Mouse (Mus musculus) small intestine, adult 2 months (tissue): ENCODE data around the gene Sept1.

Experiments
- CTCF ChIP-seq: fragments of 200-500 bp; IDR thresholded peaks from 2 replicates; pipeline ENCODE4 v1.5.1; 2012; ENCODE audit warnings: low read depth, mild to moderate bottlenecking, control low read depth, inconsistent platforms, low read length, moderate library complexity, mixed read lengths; ENCODE audit not compliant: insufficient replicate concordance, insufficient read length; ENCODE audit errors: extremely low read depth
- POLR2A ChIP-seq: fragments of 200-500 bp; IDR thresholded peaks from 2 replicates; pipeline ENCODE4 v1.6.1; 2012; ENCODE audit warnings: low read depth, mild to moderate bottlenecking, control low read depth, inconsistent platforms, low read length, moderate library complexity

DNA sequence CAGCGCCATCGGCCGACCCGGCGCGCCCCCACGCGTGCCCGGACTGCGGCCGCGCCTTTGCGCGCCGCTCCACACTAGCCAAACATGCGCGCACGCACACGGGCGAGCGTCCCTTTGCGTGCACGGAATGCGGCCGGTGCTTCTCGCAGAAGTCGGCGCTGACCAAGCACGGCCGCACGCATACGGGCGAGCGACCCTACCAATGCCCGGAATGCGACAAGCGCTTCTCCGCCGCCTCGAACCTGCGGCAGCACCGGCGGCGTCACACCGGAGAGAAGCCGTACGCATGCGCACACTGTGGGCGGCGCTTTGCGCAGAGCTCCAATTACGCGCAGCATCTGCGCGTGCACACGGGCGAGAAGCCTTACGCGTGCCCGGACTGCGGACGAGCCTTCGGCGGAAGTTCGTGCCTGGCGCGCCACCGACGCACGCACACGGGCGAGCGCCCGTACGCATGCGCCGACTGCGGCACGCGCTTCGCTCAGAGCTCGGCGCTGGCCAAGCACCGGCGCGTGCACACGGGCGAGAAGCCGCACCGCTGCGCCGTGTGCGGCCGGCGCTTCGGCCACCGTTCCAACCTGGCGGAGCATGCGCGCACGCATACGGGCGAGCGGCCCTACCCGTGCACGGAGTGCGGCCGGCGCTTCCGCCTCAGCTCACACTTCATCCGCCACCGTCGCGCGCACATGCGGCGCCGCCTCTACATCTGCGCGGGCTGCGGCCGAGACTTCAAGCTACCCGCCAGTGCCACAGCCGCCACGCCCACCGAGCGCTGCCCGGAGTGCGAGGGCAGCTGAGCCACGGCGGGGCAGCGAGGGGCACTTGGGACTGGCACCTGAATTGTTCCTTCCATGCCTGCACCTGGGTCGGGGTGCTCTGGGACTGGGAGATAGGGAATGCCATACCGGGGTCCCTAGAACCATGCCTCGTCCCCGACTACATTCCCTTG is 21.2 kb upstream of the Sept1 start:
- TF ChIP-seq CTCF (no peak), POLR2A (no peak; the same call in 1 of the 2 replicates)
